Mouse (Mus musculus) bone marrow macrophage, adult 2 months (primary cell): ENCODE data around the gene Itpr1.

Source experiments
- CTCF ChIP-seq: IDR thresholded peaks from 2 replicates; pipeline ENCODE4 v1.5.1; 2012; ENCODE audit warnings: low read depth, mild to moderate bottlenecking, low read length, moderate library complexity
- POLR2A ChIP-seq: IDR thresholded peaks from 2 replicates; pipeline ENCODE4 v1.6.1; 2012; ENCODE audit warnings: mild to moderate bottlenecking, low read depth, low read length, borderline replicate concordance

- TF ChIP-seq CTCF (no peak), POLR2A (no peak)
Observed at GRCm38 (mm10) chr6:108570351-108571041, 357.6 kb downstream of the Itpr1 start.
